Mouse (Mus musculus): Measurements from ENCODE around the gene Sirpa. TPM values are rescaled to one million over a fixed set of nuclear protein-coding genes. Genes with fewer than 3 reads are reported as not detected.

Gene Sirpa
- total RNA-seq, 2 experiments from 2014 or later, result 110 to 121 TPM

DNA sequence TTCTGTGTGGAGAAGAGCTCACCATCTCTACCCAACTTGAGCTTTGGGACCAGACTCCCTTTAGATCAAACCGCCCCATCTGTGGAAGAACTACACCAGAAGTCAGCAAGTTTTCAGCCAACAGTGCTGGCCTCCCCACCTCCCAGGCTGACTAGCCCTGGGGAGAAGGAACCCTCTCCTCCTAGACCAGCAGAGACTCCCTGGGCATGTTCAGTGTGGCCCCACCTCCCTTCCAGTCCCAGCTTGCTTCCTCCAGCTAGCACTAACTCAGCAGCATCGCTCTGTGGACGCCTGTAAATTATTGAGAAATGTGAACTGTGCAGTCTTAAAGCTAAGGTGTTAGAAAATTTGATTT, 37.9 kb downstream of the Sirpa start:
- DNase-seq, result no peak
- intact Hi-C loops (cut with DNase I), result no loop called here

DNA sequence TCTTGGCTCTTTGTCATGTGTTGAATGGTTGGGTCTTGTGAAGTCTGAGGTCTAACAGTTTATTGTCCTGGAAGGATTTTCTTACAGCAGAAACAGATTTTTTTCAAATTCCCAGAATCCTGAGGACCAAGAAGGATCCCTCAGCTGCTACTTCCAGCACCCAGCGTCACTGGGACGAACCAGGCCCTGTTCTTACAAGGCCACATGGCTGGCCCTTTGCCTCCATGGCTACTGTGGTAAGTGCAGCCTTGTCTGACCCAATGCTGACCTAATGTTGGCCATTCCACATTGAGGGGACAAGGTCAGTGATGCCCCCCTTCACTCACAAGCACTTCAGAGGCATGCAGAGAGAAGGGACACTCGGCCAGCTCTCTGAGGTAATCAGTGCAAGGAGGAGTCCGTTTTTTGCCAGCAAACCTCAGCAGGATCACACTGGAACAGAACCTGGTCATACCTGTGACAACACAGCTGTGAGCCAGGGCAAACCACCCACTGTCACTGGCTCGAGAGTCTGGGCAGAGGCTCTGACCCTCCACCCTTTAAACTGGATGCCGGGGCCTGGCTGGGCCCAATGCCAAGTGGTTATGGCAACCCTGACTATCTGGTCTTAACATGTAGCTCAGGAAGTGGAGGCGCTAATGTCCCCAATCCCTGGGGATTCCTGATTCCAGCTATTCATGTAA, 38.5 kb downstream of the Sirpa start:
- intact Hi-C loops (cut with DNase I), result no loop called here
- DNase-seq, result peak; percentile 16

DNA sequence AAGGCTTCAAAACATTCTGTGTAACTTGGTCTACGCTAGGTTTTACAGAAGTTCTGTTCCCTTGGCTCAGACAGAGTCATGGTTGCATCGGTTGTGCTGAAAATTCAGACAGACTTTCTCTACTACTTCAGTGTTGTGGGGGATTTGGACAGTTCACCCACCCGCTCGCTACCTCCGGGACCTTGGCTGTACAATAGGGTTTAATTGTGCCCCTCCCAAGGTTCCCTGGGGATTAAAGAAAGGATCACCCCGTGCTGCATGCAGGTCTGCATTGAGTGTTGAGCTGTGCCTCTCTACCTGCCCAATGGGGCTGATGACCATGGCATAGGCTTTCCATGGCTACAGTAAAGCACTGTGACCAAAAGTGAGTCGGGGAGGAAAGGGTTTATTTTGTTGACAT, 39.7 kb downstream of the Sirpa start:
- intact Hi-C loops (cut with DNase I), result no loop called here
- DNase-seq, result no peak

DNA sequence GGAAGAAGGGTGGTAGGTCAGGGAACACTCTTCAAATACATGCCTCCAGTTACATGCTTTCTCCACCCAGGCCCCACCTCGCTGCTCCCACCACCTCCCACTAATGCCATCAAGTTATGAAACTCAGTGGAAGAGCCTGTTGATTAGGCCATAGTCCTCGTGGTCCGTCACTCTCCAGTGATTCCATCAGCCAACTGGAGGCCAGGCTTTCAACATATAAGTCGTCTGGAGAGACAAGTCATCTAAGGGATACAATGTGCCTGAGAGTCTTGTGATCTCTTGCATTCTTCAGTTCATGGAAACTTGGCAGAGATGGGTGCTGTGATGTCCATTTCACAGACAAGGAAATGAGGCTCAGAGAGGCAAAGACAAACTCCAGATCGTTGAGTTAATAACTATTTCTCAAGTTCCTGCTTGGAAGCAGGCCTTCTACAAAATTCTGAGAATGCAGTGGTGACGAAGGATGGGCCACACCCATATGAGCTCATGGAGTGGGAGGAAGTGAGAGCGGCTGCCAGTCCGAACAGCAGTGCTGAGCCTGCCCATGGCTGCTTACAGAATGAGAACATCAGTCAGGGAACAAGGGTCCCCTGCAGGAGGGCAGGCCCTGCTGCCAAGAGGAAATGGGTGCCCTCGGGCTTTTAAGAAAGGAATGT, 40.6 kb downstream of the Sirpa start:
- intact Hi-C loops (cut with DNase I), result no loop called here
- no peak for DNase-seq

DNA sequence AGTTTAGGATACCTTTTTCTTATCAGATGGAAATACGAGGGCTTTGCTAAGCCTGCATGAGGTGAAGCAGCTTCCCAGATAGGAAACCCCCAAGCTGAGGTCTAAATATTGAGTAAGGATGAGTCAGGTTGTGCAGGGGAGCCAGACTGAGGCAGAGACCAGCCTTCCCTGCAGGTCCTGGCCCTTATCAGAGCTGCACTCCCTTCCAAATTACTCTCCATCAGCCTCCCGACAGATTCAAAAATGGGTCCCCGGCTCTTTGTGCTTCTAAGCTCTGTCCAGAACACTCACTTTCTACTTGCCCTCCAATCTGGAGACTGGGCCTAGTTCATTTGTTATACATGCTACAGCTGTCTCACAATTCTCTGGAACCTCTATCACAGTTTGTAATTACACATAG, 41.3 kb downstream of the Sirpa start:
- no peak for DNase-seq
- intact Hi-C loops (cut with DNase I), result no loop called here

DNA sequence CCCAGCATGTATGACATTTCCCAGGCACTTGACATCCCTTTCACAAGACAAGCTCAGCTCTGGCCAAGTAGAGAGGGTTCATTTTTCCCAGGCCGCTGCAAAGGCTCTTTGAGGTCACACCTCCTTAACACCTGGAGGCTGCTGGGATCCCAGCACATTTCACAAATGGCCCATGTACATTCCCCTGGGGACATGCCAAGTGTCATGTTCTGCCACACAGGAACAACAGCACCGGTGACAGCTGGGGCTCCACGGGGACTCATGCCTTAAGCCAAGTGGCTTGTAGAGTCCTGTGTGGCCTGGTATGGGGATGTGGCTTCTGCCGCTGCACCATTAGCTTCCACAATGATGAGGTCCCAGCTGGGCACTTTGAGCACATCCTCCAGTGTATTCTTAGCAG, 60.0 kb downstream of the Sirpa start:
- intact Hi-C loops (cut with DNase I), result no loop called here
- DNase-seq, result peak; percentile 84

DNA sequence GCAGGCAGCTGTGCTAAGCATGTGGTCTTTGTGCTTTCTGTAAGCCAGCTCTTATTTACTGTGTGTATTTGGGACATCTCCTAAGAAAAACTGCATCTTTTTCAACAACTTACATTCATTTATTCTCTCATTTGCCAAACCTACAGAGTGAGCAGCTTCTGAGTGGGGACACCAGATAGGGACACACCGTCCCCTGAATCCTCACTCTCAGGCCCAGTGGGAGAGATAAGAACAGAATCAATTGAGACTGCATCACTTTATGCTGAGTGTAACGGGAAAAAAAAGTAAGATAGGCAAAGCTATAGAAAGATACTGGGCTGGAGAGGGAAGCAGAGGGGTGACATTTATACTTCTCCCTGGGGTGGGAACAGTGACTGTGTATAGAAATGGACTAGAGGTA, 61.0 kb downstream of the Sirpa start:
- intact Hi-C loops (cut with DNase I), result no loop called here
- DNase-seq, result no peak

DNA sequence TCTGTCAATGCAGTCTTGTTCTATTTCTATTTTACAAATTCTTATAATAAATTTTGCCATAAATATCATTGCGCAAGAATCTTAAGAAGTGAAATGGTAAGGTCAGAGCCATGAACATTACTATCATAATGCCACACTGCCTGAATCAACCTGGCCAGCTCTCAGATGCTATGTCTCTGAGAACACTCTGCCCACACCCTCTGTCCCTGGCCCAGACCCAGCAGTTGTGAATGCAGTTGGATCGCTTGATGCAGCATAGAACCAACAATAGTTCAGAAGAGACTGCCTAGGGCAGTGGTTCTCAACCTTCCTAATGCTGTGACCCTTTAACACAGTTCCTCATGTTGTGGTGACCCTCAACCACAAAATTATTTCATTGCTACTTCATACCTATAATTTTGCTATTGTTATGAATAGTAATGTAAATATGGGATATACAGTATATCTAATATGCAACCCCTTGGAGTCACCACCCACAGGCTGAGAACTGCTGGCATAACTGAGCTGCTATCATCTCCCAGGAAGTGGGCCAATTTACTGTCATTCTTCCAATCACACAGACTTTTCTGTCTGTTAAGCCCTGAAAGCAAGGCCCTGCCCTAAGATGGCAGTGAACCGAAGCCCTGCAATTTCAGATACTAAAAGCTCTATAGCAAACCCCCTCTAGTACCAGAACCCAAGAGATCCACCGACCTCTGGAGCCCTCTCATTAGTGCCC, 61.8 kb downstream of the Sirpa start:
- no peak for DNase-seq

DNA sequence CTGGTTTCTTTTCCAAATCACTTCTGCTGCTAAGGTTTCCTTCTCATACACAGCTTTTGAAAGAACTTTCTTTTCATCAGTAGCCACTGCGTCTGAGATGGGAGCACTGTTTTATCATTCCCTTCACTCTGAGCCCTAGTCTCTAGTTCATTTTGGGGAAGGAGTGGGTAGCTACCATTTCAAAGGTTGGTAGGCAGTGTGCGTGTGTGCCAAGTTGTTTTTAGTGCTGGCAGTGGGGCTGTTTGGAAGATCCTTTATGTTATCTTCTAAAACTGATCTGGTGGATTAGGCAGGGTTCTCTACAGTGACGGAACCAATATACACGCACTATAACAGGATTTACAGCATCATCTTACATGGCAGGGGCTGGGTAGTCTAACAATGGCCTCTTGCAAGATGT, 62.4 kb downstream of the Sirpa start:
- intact Hi-C loops (cut with DNase I), result no loop called here
- no peak for DNase-seq

More for the DNA sequence above, 61.8 kb downstream of the Sirpa start:
- intact Hi-C loops (cut with DNase I), result no loop called here

DNA sequence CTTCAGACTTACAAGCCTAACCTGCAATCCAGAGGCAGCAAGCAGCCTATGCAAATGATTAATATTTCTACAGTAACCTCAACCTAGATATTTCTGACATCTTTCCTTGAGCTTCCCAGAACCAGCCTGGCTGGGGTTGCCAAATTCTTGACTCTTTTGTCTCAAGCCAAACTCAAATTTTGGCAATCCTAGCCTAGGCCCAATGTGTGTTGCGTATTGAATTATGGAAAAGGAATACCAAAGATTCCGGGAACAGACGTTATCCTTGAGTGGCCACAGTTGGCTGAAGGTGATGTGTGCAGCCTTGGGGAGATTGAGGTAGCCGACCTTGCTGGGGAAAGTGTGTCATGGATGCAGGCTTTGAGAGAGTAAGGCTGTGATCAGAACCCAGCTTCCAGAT, 66.2 kb downstream of the Sirpa start:
- no peak for DNase-seq
- intact Hi-C loops (cut with DNase I), result no loop called here

DNA sequence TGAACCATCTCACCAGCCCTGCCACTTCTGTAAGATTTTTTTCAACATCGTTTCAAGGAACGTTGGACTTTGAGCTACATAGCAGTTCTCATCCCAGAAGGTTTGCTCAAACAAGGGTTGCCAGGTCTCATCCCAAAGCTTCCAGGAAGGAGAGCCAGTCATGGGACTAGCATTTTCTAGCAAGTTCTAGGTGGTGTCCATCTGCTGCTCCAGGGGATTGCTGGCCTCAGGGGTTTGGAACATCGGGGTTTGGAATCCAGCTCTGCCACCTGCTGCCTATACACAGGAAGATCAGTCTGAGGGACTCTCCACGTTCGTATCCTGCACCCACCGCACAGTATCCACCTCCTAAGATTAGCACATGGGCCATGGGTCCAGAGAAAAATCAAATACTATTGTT, 67.4 kb downstream of the Sirpa start:
- intact Hi-C loops (cut with DNase I), result no loop called here
- DNase-seq, result no peak

DNA sequence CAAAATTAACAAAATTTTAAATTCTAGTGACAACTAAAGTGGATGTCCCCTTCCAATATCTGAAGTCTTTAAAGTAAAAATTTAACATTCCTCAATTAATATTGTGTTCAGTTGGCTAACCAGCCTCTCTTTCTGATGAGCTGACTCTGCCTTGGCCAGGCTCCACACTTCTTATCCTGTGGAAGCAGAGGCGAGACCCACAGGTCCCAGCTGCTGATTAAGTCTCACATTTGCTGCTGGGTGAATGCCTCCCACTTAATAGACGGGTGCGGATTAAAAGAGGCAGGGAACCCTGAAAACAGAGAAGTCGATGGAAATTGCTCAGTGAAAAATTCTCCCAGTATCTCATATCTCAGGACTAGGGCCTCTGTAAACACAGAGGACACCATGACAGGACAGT, 69.8 kb downstream of the Sirpa start:
- intact Hi-C loops (cut with DNase I), result no loop called here
- DNase-seq, result no peak

DNA sequence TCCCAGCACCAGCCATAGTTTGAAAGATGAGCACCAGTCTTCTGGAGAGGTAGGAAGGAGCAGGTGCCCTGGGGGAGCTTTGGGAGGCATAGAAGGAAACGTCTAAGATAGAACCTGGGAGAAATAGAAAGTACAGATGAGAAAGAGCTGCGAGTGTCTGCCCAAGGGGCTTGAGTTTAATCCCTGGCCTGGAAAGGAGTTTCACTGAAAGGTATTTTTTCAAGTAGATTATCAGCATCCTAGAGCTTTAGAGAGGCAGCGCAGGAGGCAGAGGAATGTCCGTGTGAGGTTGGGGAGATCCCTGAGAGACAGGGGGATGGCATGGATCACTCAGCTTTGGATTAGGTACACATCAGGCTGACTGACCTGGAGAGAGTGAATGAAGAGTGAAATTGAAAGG, 79.3 kb downstream of the Sirpa start:
- no peak for DNase-seq
- intact Hi-C loops (cut with DNase I), result no loop called here

DNA sequence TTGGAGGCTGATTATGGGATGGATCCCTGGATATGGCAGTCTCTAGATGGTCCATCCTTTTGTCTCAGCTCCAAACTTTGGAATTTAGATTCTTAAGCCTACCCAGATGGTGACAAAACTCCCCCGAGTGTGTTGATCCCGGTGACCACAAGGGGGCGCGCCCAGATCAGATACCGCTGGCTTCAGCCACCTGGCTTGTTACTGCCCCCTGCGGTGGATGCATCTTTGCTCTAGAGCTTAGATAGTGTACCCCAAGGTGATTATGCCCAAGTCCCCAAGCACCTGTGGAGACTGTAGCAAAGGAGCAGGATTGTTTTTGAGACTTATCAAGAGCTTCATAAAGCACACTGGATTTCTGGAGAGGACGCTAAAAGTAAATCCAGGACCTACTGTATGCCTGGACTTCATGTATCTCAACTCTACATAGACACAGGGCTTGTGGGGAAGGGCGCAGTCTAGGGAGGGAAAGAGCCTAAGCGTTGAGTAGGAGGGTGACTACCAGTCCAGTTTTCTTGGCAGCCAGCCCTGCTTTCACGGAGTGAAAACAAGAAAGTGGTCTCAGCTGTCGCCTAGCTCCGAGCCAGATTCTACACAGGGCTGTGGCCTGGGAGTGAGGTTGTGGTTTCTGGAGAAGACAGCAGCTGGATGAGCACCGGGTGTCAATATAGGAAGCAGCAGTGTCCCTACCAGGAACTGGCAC, 82.5 kb downstream of the Sirpa start:
- DNase-seq, result peak; percentile 89
- intact Hi-C loops (cut with DNase I), result loop anchor here (5.0 kb wide), 1 partner anchor 197 kb away; no protein-coding TSS in a partner anchor

DNA sequence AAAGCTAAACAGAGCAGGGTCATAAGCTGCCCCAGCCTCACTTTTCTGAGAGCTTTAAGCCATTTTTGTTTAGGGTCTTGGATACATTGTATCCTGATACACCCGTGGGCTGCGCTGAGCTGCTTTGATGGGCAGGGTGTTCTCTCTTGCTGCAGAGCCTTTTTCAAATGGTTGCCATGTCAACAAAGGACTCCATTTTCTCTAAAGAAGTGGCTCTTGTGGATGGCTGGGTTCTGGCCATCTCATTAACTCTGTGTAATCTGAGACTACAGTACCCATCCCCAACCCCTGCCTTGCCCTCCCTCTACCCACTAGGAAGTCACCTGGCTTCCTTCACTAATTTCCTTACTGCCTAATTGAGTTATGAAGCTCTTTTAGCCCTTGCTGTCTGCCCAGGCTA, 85.0 kb downstream of the Sirpa start:
- DNase-seq, result no peak
- intact Hi-C loops (cut with DNase I), result loop anchor here (5.0 kb wide), 1 partner anchor 195 kb away; no protein-coding TSS in a partner anchor

DNA sequence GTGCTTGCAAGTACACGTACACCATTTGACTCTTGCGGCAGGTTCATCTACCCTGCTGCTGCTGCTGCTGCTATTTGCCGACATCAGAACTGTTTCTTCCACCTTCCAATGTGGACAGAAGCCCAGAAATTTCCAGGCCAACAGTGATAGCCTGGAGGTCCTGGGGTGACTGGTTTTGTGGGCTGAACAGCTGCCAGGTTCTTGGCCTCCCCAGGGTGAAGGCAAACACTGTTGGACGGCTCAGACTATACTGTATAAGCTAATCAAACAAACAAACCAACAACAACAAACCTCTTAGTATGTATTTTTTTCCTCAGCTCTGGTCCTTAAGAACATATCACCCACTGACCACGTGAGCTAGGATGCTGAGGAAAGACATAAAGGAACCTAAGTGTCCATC, 86.4 kb downstream of the Sirpa start:
- no peak for DNase-seq
- intact Hi-C loops (cut with DNase I), result loop anchor here (5.0 kb wide), 1 partner anchor 193 kb away; no protein-coding TSS in a partner anchor

DNA sequence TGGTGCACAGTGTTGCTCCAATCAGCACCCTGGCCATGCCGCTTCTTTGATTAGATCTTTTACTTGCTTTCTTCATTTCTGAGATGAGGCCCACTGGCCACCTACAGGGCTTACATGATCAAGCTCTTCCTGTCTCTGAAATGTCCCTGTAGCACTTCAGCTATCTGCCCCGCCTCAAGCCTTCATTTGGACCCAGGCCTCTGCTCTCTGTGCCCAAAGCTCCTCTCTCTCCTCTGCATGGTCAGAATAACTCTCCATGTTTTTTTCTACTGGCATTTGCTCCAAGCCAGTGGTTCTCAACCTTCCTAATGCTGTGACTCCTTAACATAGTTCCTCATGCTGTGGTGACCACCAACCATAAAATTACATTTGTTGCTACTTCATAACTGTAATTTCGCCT, 87.6 kb downstream of the Sirpa start:
- no peak for DNase-seq
- intact Hi-C loops (cut with DNase I), result no loop called here

All from left cerebral cortex, postnatal 4 days (tissue).